Mouse (Mus musculus) kidney, adult 8-10 months (tissue): ENCODE results near the gene Ppp1r26.
"Not testable (repeated sequence)": the region's sequence is repeated elsewhere in the genome, so short reads cannot be mapped to it uniquely, and the experiment has no call there.

Source experiments
- DNase-seq, 2 experiments: peaks; one replicate each; pipeline ENCODE4 v3.0.0; 2022

The Ppp1r26 gene

DNA sequence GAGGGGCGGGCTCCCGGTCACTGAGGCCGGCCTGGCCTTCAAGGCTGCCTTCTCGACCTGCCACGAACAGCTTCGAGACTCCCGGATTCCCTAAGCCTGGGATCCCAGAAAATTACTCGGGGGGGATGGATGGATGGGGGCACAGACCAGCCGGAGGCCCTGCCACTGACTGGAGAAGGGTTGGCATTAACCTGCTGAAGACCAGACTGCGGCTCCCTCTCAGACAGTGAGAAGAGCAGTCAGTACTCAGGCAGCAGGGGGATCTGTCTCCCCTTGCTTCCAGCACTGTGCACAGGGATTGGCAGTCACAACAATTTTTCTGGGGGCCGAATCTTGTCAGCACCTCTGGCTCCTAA lies 693 bp downstream of the Ppp1r26 start:
- DNase-seq = no peak

DNA sequence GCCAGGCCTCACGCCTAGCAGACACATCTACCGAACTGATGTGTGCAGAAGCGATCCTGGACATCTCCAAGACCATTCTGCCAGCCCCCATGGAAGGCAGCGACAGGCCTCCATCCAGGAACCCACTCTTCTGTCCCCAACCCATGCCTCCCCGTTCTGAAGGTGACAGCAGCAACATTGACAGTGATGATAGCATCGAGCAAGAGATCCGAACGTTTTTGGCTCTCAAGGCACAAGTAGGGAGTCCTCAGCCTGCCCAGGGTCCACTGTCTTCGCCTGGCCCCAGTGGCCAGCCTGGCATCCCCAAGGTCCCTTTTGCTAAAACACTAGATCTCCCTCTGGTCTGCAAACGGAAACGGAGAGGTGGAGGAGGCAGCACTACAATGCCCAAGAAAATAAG lies 5.1 kb downstream of the Ppp1r26 start:
- DNase-seq = no peak

DNA sequence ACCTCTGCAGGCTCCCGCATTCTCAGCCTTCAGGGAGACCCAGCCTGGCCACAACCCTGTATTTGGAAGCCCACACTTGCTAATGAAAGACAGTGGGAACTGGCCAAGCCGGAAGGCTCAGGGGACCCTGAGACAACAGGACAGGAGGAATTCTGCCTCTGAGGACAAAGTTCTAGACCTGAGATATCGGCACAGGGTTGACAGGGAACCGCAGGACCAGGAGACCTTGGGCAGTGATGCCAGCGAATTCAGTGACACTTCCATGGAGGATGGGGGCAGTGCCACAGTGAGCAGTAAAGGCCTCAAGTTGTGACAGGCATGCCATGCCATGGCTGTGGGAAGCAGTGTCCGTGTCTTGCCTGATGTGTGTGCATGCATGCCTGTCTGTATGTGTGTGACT lies 6.9 kb downstream of the Ppp1r26 start:
- no peak for DNase-seq

DNA sequence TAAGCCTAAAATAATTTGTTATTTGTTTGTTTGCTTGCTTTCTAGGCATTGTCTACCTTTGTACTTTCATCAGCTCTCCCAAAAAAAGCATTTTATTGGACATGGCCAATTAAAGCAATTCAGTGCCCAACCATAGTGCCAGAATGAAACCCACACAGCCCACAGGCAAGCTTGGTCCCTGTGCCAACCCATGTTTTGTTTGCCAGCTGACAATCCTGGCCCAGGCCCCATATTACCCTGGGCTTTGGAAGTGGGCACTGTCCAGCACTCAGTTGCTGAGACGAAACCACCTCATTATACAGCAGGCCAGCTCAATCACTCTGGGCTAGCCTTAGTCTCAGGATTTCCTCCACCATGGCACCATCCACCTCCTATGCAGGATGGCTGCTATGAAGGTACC lies 10.0 kb downstream of the Ppp1r26 start:
- no peak for DNase-seq

DNA sequence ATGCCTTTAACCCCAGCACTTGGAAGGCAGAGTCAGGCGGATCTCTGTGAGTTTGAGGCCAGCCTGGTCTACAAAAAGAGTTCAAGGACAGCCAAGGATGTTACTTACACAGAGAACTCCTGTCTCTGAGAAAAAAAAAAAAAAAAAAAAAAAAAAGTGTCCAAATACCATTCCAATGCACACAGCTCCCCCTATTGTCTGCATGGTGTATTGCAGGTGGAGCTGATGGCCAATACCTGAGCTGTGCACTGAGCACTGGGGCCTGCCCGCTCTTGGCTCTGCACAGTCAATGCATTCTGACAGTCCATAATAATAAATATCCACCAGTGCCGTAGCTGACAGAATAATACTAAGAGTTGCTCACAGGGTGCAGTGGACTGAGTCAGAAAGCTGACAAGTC lies 17.3 kb downstream of the Ppp1r26 start:
- DNase-seq = peak; percentile 52 to 79

DNA sequence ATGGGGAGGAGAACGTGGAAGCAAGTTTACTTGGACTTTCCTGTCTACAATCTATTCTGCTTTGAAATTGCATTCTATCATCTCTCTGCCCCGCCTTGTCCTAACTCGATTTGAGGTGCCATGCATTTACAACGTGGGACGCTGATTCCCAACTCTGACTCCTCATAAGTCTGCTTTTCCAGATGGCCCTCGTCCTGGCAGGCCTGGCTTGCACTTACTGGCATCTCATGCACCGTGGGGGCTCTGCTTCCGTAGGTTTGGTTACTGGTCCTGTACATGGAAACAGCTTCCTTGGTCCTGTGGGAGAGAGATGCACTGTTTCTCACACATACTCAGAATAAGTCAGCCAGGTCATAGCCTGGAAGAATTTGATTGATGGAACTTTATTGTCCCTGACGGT lies 18.3 kb downstream of the Ppp1r26 start:
- DNase-seq = no peak

DNA sequence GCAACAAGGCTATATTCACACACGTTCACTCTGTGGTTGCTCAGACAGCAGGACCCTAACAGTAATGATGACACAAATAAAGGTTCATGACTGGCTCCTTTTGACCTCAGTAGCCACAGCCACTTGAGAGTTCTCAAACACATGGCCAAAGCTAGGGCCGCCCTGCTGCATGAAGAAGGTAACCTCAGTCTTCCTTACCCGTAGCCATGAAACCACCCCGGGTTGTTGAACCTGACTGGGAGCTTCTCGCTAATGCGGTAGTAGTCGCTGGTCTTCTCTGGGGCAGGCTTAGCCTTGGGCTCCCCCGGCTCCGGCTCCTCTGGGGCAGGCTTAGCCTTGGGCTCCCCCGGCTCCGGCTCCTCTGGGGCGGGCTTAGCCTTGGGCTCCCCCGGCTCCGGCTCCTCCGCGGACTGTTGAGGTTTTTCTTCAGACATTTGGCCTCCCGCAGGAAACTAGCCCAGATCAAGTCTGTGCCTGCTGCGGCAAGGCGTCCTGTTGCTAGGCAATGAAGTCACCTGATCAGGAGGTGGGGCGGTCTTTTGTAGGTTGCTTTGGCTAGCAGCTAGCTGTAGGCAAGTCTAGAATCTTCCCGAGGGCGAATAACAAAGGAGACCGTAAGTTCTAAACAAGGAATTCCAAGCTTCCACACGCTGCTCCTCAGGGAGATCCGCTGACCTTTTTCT lies 19.4 kb downstream of the Ppp1r26 start, which contains the start of gene 1700007K13Rik:
Gene 1700007K13Rik (minus strand): TSS at position 497 of the 683 bp plus-strand sequence.
- peak; percentile 81 to 83 for DNase-seq

DNA sequence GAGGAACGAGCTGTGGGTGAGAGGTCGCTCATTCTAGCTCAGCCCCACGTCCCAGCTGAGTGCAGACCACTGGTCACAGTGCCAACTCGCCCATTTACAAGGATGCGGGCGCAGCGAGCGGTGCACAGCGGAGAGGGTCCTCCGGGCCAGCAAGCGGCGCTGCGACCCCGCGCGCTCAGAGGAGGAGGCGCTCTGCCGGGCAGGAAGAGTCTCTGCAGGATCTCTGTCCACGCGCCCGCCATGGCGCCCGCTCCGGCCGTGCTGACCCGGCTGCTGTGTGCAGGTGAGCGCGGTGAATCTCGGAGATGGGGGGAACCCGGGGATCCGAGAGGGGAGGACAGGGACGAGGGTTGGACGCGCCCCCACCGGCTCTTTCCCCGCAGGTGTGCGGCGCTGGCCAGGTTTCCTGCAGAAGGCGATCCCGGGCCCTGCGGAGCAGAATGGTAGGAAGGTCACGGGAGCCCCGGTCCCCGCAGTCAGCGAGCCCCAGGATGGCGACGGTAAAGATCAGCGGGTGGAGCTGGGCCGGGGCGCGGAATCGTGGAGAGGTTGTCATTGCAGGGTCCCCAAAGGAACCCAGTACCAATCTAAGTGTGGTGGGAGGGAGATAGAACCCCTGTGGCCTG lies 21.4 kb downstream of the Ppp1r26 start, which contains the start of gene Mrps2:
Gene Mrps2 (plus strand): TSS at position 207 of the 626 bp plus-strand sequence.
- DNase-seq = peak; percentile 80 to 83

DNA sequence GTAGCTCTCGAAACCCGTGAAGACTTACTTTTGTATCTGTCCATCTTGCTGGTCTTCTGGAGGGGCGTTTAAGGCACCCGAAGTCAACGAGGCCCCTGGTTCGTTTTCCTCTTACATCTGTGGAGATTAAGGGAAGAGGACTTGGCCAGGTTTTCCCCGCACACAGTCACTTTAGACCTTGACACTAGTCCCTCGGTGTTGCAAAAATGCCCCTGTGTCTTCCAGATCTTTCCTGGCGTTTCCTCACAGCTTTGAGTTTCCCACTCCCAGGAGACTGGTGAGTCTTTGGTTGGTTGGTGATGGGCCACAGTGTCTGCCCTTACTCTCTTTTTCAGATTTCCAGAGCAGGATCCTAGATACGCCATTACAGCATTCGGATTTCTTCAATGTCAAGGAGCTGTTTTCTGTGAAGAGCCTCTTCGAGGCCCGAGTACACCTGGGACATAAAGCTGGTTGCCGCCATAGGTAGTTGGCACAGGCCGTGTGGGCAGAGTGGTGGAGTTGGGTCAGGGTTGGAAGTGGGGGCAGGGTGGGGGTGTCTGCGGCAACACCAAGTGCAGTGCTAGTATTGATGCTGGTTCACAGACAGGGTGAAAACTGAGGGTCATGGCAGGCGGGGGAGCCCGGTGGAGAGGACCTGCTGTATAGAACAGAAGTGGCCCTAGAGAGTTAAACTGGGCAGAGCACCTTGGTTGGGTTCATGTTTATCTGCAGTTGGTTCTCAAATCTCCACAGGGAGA lies 22.1 kb downstream of the Ppp1r26 start:
- no peak for DNase-seq

DNA sequence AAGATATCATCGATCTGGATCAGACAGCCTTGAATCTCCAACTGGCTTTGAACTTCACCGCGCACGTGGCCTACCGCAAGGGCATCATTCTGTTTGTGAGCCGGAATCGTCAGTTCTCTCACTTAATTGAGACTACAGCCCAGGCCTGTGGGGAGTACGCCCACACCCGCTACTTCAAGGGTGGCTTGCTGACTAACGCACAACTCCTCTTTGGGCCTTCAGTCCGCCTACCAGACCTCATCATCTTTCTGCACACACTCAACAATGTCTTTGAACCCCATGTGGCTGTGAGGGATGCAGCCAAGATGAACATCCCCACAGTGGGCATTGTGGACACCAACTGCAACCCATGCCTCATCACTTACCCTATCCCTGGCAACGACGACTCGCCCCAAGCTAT lies 22.9 kb downstream of the Ppp1r26 start:
- DNase-seq = no peak

DNA sequence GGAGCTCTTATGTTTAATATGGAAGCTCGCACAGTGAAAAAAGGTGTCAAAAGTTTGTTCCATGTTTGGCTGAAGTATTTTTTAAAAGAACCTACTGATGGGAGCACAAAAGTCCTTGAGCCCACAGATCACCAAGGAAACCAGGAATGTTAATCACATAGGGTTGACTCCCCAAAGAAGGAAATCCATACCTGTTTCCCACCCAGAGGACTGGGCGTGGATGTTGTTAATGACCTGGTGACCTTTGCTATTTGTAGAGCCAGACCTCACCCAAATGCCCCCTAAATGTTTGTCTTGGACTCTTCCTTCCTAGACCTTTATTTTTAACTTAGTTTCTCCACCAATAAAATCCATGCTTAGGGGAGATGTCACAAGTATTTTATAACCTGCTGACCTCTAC lies 24.0 kb downstream of the Ppp1r26 start:
- no peak for DNase-seq

DNA sequence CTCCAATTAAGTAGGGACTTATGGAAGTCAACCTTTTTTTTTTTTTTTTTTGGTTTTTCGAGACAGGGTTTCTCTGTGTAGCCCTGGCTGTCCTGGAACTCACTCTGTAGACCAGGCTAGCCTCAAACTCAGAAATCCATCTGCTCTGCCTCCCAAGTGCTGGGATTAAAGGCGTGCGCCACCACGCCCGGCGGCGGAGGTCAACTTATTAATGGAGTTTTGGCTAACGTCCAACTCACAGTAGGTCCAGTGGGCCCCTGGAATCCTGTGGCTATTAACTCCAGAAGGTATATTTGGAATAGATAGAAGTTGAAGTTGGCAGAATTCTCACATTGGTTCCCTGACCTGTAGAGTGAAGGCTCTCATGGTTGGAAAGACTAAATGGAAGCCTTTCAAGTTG lies 25.4 kb downstream of the Ppp1r26 start:
- DNase-seq = not testable (repeated sequence)

DNA sequence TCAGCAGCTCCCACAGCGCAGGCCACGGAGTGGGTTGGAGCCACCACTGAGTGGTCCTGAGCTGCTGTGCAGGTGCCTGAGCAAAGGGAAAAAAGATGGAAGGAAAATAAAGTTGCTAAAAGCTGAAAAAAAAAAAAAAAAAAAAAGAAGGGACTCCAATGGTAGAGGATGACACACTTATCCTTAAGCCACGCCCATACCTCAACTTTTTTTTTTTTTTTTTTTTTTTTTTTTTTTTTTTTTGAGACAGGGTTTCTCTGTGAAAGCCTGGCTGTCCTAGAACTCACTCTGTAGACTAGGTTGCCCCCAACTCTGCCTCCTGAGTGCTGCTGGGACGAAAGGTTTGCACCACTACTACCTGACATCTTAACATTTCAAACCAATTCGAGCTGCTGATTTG lies 31.4 kb downstream of the Ppp1r26 start:
- not testable (repeated sequence) for DNase-seq

DNA sequence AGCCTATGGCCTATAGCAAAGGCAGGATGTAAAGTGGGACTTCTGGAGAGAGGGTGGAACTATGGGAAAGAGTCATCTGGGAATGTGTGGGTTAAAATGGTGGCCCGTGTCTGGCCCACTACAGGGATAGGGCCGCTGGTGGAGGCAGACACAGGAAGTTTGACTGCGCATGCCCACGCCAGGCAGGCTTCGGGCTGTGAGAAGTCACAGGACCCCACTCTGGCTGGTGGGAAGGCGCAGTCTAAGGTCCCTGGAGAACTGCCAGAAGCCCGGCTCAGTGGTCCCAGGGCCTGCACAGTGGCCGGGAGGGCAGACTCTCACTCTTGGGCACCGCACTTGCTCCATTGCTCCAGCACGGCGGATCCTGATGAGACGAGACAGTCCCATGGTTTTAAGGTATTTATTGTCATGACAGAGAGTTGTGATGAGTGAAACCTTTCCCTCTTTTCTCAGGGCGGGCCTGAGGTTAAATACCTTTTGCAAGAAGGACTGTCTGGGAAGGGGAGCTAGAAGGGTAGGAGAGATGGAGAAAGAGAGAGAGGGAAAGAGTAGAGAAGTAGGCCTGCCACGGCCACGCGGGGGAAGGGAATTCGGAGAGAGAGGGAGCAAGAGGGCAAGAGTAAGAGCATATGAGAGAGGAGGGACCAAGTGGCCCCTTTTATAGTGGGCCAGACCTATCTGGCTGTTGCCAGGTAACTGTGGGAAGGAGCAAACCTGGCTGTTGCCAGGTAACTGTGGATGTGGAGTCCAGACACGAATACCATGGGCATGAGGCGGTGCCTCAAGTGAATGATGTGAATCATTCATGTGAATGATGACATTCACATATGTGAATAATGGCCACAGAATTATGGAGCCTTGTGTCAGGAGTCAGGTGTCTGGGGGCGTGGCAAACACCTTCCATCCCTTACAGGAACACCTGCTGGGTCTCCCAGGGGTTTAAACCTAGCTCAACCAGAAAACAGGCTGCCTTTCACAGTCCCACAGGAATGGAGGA lies 32.9 kb downstream of the Ppp1r26 start:
- no peak for DNase-seq

DNA sequence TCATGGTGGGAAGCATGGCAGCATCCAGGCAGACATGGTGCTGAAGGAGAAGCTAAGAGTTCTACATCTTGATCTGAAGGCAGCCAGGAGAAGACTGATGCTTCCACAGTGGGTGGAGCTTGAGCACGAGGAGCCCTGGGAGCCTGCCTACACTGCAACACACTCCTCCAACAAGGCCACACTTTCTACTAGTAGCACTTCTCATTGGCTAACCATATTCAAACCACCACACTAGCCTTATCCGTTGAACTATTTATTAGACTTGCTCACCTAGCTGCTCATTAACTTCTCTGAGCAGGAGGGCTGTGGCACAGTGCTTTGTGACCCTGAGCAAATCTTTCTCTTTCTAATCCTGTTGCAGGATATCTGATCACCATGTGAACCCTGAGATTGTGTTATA lies 37.3 kb downstream of the Ppp1r26 start:
- peak; percentile 43 to 65 for DNase-seq

DNA sequence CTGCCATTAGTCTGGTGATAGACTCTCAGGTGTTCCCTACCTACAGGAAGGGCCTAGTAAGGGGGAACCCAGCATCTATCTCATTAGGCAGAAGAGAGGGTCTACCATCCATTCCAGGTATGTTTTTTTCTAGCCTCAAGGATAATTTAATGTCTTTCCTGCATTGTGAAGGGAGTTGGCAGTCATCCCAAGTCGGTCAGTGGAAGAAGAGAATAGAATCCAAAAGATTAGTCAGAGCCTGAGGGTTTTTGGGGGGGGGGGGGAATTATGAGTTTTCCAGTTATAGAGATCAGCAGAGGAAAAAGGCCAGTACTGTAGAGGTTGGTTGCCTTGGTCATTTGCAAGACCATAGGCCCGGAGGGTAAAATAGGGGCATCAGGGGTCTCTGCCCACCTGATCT lies 47.9 kb downstream of the Ppp1r26 start:
- DNase-seq = no peak

DNA sequence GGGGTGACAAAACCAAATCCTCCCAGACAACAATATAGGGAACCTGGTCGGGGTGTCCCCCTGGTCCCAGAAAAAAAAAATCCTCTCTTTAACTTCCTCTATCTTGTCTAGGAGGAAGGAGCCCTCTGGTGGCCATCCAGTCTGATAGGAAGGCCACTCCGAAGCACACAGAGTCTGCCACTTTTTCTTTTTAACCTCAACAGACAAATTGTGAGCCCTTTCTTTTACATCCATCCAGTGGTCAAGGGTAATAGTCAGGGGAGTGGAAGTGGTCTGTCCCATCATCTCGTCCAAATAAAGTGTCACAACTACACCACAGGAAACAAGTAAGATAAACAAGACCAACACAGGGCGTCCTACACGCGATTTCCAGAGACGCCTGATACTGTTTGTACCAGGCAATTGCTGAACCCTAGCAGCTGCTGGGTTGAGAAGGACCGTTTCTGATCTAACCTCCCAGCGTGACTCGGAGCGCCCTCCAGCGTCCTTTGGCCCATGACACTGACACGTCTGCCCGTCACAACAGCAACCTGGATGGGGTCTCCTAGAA lies 48.7 kb downstream of the Ppp1r26 start:
- DNase-seq = no peak

DNA sequence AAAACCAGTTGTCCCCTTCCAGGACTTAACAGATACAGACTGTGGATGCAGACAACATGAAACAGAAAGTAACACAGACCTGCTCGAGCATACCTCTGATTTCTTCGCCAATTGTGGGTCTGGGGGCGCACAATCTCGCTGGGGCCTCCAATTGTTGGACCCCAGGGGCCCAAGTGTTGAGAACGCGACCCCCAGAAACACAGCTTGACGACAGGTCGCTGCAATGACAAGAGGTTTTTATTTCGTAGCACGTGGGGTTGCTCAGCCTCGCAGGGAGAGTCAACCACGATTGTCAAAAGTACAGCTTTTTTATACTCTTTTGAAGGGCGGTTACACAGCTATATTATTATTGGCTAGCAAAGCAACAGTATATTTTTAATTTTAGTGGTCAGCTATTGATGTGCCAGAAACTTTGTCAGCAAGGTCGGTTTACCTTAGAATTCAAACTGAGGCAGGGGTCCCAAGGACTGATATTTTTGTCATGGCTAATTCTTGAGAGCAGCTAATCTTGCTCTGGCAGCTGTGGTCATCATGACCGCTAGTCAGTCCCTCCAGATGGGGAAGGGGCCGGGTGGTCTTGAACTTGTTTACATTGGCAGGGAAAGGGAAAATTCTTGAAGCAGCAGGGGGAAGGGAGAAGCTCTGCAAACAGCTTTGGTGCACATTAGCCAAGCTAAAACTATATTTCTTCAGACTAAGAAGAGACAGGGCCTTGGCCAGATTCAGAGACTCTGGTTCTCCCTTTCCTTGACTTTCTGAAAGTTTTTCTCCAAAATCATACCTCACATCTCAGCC lies 49.4 kb downstream of the Ppp1r26 start:
- no peak for DNase-seq

DNA sequence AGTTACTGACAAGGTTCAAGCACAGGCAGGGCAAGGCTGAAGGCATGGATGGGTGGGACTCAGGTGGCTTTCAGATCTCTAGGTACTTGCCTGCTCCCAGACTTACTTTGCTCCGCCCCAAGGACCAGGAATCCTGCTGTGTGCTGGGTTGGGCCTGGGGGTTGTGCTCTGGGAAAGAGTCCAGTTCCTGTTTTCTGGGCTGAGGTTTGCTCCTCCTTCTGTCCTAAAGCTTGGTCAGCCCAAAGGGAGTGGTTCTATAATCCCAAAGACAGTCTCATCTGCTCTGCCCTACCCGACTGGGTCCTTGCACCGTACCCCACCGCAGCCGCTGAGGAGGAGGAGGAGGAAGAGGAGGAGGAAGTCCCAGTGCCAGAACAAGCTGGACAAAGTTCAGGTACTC lies 50.1 kb downstream of the Ppp1r26 start, which contains the start of gene Gbgt1:
Gene Gbgt1 (plus strand): TSS at position 221 of the 400 bp plus-strand sequence.
- DNase-seq = no peak

DNA sequence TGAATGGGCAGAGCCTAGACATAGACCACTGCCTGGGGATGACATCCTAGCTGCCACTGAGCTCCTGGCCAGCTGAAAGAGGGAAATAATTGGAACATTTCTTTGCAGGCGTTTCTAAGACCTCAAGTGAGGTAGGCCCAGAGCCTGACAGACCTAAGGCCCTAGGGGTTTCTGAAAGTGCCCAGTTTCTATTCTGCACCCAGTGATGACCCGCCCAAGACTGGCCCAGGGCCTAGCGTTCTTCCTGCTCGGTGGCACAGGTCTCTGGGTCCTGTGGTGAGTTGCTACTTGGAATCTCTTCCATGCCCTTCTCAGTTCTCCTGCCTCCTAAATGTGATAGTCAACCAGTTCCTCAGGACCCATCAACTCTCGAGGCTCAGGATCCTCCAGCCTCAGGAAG lies 51.0 kb downstream of the Ppp1r26 start:
- no peak for DNase-seq

DNA sequence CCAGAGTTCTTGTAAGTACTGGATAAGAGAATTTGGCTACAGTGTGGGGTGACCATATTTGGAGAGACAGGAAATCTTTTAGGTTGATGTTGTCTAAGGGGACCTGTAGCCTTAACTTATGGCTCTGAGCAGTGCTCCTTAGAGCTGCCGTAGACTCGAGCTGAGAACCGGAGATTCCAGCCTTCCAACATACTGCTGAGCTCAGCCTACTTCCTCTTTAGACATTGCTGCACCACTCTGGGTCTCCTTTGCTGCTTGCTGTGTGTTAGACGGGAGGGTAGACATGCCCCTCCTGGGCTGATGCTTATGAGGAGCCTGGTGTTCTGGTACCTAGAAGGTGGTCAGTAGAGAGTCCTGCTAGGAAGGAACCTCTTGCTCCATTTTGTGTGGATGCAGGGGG lies 51.8 kb downstream of the Ppp1r26 start:
- DNase-seq = no peak
